Mouse (Mus musculus) neural tube, embryonic 12.5 days (tissue): Measurements from ENCODE around the gene Commd8. TPM values are rescaled to one million over a fixed set of nuclear protein-coding genes. Genes with fewer than 3 reads are reported as not detected.
"Not testable (repeated sequence)": the region's sequence is repeated elsewhere in the genome, so short reads cannot be mapped to it uniquely, and the experiment has no call there.

Experiments
- ATAC-seq: fragments of 200-750 bp; cut with Nextera tagmentation; 2 replicates; pipeline ENCODE4 v1.8.0; 2017; ENCODE audit warnings: low read depth, mild to moderate bottlenecking, moderate TSS enrichment, moderate library complexity; ENCODE audit not compliant: low FRiP score
- H3K27ac ChIP-seq: fragments of 300-500 bp; sonication (generic); 2 replicates; pipeline ENCODE4 v1.5.1; 2016
- H3K27me3 ChIP-seq: fragments of 300-500 bp; sonication (generic); replicated peaks from 2 replicates; pipeline ENCODE4 v1.6.1; 2016; ENCODE audit warnings: mild to moderate bottlenecking
- H3K36me3 ChIP-seq: fragments of 300-500 bp; sonication (generic); 2 replicates; pipeline ENCODE4 v1.6.1; 2016; ENCODE audit warnings: mild to moderate bottlenecking
- H3K4me1 ChIP-seq: fragments of 300-500 bp; sonication (generic); 2 replicates; pipeline ENCODE4 v1.6.1; 2016
- H3K4me2 ChIP-seq: fragments of 300-500 bp; sonication (generic); replicated peaks from 2 replicates; pipeline ENCODE4 v1.6.1; 2016; ENCODE audit warnings: mild to moderate bottlenecking
- H3K4me3 ChIP-seq: fragments of 300-500 bp; sonication (generic); 2 replicates; pipeline ENCODE4 v1.5.1; 2016
- H3K9ac ChIP-seq: fragments of 300-500 bp; sonication (generic); 2 replicates; pipeline ENCODE4 v1.6.1; 2016; ENCODE audit warnings: mild to moderate bottlenecking
- H3K9me3 ChIP-seq: fragments of 300-500 bp; sonication (generic); 2 replicates; pipeline ENCODE4 v1.6.1; 2016; ENCODE audit warnings: mild to moderate bottlenecking
- WGBS: fragments of 180-500 bp; shearing (Covaris S2); methylation state at CpG from one replicate; pipeline ENCODE4 v1.1.7; 2016; 5-methylcytosine and 5-hydroxymethylcytosine counted together
- polyA plus RNA-seq: library from polyadenylated mRNA; unstranded; fragments of >200 nt; fragmentation: Nextera tagmentation; extraction: Ambion mirVana; gene quantifications from 2 replicates; pipeline ENCODE4 v1.2.1, GENCODE M21; 2016

Gene Commd8
- polyA plus RNA-seq, 1 experiment from 2014 or later, result 158 TPM

DNA sequence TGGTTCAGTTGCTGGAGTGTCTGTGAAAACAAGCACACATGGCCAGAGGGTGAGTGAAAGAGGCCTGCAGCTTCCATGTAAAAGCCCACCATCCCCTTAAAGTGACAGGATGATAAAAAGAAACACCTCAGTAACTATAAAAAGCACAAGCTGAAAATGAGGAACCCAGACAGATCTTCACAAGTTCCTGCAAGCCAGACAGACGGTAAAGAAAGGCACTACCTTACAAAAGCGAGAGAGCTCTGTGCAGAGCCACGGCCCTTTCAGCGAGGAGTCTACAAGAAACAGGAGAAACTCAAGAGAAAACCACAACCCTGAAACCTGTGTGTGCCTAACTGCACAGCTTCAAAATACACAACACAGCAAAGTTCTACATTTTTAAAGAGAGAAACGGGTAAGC lies 5.1 kb downstream of the Commd8 start:
- Histone ChIP-seq H3K4me2 (no peak overlapping the region), H3K4me1 (peaks cover 12% of the 10 kb centered on the region), H3K9ac (no peak overlapping the region), H3K27ac (no peak overlapping the region), H3K9me3 (no peaks in the 10 kb centered on the region), H3K27me3 (no peaks in the 10 kb centered on the region), H3K36me3 (peaks cover 41% of the 10 kb centered on the region), H3K4me3 (no peak overlapping the region)
- no peak for ATAC-seq
- 85% methylated on average over 5 of the region's 5 CpGs for WGBS

DNA sequence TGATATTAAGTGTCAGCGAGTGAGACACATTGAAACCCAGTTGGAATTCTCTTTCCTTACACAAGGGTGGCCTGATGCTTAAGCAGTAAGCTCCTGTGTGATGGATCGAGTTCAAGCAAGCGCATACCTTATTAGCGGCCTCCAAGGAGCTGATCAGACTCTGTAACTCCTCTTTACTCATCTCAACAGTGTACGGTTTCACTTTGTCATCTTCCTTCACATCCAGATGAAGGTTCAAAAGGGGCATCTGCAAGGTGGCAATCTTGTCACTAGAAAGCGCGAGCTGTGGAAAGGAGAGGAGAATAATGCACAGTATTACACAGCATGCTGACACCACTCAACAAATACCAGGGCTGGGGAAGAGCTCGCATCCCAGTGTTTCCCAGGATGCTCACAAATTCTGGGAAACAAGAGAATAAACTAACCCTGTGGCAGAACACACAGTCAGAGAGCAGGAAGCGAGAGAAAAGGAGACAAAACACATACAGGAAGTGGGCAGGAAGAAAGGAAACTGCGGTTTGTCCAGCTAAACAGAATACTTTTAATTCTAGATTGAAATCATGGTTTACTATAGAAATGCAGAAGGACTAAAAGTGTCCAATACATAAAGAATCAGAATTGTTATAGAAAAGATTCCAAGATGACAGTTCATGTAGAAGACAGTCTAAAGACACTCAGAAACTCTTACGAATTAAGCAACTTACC lies 7.1 kb downstream of the Commd8 start:
- no peak overlapping the region for H3K4me2 ChIP-seq
- H3K27ac ChIP-seq, result no peak overlapping the region
- no peaks in the 10 kb centered on the region for H3K27me3 ChIP-seq
- peaks cover 5% of the 10 kb centered on the region; the same call in 1 of the 2 replicates for H3K4me1 ChIP-seq
- no peak for ATAC-seq
- H3K9me3 ChIP-seq, result no peaks in the 10 kb centered on the region
- peaks cover 49% of the 10 kb centered on the region for H3K36me3 ChIP-seq
- H3K4me3 ChIP-seq, result no peak overlapping the region
- WGBS, result 91% methylated on average over 11 of the region's 11 CpGs
- H3K9ac ChIP-seq, result no peak overlapping the region

DNA sequence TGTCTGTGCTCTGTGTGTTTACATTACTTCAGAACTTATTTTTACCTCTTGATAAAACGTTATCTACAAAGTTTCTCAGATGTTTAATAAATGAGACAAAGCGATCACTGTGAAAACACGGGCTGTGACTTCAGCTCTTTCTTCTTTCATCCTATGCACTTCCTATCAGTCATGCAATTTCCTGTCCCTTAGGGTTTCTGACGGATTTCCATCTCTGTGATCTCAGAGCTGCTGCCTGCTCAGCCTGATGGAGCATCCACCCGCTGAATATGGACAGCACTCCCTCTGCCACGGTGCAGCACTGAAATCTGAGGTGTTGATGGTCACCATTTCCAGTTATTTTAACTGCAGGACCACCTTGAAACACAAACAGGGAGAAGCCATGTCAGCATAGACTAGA lies 8.5 kb downstream of the Commd8 start:
- Histone ChIP-seq H3K36me3 (peaks cover 52% of the 10 kb centered on the region), H3K9me3 (no peaks in the 10 kb centered on the region), H3K27me3 (no peaks in the 10 kb centered on the region), H3K9ac (no peak overlapping the region), H3K4me1 (peaks cover 4% of the 10 kb centered on the region; the same call in 1 of the 2 replicates), H3K27ac (no peak overlapping the region), H3K4me2 (no peak overlapping the region), H3K4me3 (no peak overlapping the region)
- ATAC-seq, result no peak
- 87% methylated on average over 6 of the region's 6 CpGs for WGBS

DNA sequence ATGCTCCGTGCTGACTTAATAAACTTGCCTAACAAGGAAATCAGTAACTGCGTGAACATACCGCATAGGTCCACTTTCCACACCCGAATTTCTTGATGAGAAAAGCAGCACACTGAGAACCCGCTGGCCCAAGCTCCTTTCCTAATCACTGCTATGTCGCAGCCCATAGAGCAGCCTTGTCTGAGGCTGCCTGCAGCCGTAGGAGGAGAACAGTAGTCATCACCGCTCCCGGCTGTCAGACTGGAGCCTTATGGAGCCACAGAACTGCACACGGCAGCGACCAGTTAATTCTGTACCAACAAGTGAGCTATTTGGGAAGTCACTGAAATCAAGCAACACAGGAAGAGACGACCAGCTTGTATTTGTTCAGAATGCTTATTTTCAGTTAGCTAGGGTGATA lies 9.3 kb downstream of the Commd8 start:
- Histone ChIP-seq H3K27ac (no peak overlapping the region), H3K4me3 (no peak overlapping the region), H3K27me3 (no peaks in the 10 kb centered on the region), H3K4me2 (no peak overlapping the region), H3K9ac (no peak overlapping the region), H3K9me3 (no peaks in the 10 kb centered on the region), H3K4me1 (no peaks in the 10 kb centered on the region), H3K36me3 (peaks cover 52% of the 10 kb centered on the region)
- ATAC-seq, result no peak
- WGBS, result 96% methylated on average over 12 of the region's 12 CpGs

DNA sequence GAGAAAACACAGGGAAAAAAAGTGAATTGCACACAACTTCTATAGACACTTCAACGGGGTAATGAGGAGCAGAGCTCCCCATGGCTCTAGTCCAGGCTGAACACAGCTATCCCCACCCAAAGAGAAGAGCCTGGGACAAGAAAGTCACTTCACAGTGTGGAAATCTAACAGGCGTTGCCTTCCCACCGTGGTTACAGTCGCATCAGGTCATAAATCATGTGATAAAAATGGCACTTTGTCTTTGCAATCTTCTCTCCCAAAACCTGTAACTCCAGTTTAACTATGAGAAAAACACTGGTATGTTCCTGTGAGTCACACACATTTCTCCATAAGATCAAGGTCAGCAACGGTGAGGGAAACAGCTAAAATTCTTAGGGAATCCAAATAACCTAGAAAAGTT lies 11.4 kb downstream of the Commd8 start:
- no peak for ATAC-seq
- peaks cover 40% of the 10 kb centered on the region for H3K36me3 ChIP-seq
- no peak overlapping the region for H3K27ac ChIP-seq
- H3K9me3 ChIP-seq, result no peaks in the 10 kb centered on the region
- H3K9ac ChIP-seq, result no peak overlapping the region
- H3K4me3 ChIP-seq, result no peak overlapping the region
- no peak overlapping the region for H3K4me2 ChIP-seq
- no peaks in the 10 kb centered on the region for H3K4me1 ChIP-seq
- H3K27me3 ChIP-seq, result no peaks in the 10 kb centered on the region
- 87% methylated on average over 5 of the region's 5 CpGs for WGBS

DNA sequence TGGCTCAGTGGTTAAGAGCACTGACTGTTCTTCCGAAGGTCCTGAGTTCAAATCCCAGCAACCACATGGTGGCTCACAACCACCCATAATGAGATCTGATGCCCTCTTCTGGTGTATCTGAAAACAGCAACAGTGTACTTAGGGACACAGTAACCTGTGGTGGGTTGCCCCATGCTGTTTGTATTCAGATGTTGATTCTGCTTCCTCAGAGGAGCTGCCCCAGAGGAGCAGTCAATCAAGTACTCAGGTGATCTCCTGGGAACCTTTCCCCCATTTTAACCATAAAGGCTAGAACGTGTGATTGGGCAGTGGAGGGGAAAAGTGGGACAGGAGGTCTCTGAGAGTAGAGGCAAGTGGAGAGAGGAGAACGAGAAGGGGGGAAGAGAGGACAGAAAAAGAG lies 12.3 kb downstream of the Commd8 start:
- H3K36me3 ChIP-seq, result peaks cover 33% of the 10 kb centered on the region
- H3K27me3 ChIP-seq, H3K4me3 ChIP-seq, H3K27ac ChIP-seq, H3K9me3 ChIP-seq, ATAC-seq, H3K4me2 ChIP-seq, H3K9ac ChIP-seq, H3K4me1 ChIP-seq: not testable (repeated sequence)
- 70% methylated on average over 3 of the region's 3 CpGs for WGBS

DNA sequence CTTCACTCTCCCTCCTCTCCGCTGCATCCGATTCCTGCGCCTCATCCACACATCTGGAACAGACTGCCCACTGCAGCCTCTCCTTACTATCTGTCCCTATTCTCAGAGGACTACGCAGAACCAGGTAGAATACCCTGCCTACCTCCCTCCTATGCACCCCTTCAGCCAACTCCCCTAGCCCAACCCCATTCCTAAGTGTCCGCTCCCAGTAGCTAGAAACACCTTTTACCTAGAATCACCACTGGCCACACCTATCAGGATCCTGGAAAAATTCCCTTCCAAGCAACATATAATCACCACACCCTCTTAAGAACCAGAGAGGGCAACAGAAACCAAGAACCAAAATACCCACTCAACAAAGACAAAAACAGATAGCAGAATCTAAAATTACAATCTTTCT lies 17.1 kb downstream of the Commd8 start:
- no peaks in the 10 kb centered on the region for H3K9me3 ChIP-seq
- H3K27ac ChIP-seq, result no peak overlapping the region
- ATAC-seq, result no peak
- peaks cover 3% of the 10 kb centered on the region; the same call in 1 of the 2 replicates for H3K36me3 ChIP-seq
- H3K4me2 ChIP-seq, result no peak overlapping the region
- no peaks in the 10 kb centered on the region for H3K4me1 ChIP-seq
- no peaks in the 10 kb centered on the region for H3K27me3 ChIP-seq
- 94% methylated on average over 5 of the region's 5 CpGs for WGBS
- no peak overlapping the region for H3K9ac ChIP-seq
- no peak overlapping the region for H3K4me3 ChIP-seq

DNA sequence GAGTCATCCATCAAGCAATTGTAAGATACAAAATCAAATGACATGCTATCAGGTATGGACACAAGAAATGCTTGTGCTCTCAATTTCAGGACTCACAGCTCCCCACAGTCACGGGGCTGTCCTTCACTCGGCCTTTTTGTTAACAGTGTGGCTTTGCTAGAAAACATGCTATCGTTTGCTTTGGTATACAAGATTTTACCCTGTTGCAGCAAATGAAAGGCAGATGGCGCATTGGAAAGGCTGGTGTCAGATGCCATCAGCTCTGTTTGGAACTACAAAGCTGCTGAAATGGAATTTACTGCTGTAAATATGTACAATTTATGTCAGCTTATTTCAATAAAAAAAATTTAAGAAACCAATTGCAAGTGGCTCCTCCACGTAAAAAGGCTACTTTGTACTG lies 19.3 kb downstream of the Commd8 start:
- ATAC-seq, result no peak
- Histone ChIP-seq H3K9ac (no peak overlapping the region), H3K4me2 (no peak overlapping the region), H3K4me3 (no peak overlapping the region), H3K36me3 (no peaks in the 10 kb centered on the region), H3K9me3 (no peaks in the 10 kb centered on the region), H3K4me1 (no peaks in the 10 kb centered on the region), H3K27me3 (no peaks in the 10 kb centered on the region), H3K27ac (no peak overlapping the region)
- WGBS, result 64% methylated on average over 5 of the region's 5 CpGs

DNA sequence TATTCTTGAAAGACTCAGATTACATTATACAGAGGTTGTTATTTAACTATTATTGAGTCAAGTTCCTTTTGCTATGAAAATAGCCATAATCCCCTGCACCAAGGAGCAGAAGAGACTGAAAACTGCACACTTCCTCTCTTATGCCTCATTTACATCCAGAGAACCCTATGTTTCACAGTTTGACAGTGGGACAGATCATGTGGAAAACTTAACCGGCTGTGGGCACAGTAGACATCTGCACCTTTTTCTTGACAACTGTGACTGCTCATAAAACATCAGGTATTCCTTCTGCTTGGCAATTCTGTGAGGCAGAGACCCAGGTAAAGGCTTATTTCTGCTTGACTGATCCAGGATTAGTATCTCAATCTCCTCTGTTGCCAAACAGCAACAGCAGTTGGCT lies 28.4 kb downstream of the Commd8 start:
- 73% methylated on average over 1 of the region's 1 CpGs for WGBS
- no peaks in the 10 kb centered on the region for H3K4me1 ChIP-seq
- no peaks in the 10 kb centered on the region for H3K27me3 ChIP-seq
- no peak overlapping the region for H3K4me2 ChIP-seq
- no peak overlapping the region for H3K4me3 ChIP-seq
- no peak for ATAC-seq
- H3K36me3 ChIP-seq, result no peaks in the 10 kb centered on the region
- H3K27ac ChIP-seq, result no peak overlapping the region
- no peak overlapping the region for H3K9ac ChIP-seq
- no peaks in the 10 kb centered on the region for H3K9me3 ChIP-seq

DNA sequence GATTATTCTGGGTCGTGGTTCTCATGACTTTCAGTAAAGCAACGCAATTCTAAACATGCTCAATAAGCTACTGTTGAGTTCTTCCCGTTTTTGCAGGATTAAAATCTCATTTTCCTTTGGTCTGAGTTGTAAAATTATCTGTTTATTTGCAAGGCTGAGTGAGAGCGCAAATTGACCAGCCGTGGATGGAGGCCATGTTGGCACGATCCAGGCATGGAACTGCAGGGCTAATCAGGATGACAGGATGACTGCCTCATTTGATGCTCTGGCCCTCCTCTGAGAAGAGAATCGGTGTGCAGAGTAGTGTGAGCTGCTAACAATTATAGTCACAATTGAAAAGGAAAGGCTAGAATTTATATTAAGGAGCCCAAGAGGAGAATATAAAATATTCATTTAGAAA lies 29.7 kb downstream of the Commd8 start:
- Histone ChIP-seq H3K27me3 (no peaks in the 10 kb centered on the region), H3K27ac (no peak overlapping the region), H3K9me3 (no peaks in the 10 kb centered on the region), H3K4me1 (no peaks in the 10 kb centered on the region), H3K4me2 (no peak overlapping the region), H3K9ac (no peak overlapping the region), H3K36me3 (no peaks in the 10 kb centered on the region), H3K4me3 (no peak overlapping the region)
- ATAC-seq, result no peak
- WGBS, result 88% methylated on average over 7 of the region's 7 CpGs

DNA sequence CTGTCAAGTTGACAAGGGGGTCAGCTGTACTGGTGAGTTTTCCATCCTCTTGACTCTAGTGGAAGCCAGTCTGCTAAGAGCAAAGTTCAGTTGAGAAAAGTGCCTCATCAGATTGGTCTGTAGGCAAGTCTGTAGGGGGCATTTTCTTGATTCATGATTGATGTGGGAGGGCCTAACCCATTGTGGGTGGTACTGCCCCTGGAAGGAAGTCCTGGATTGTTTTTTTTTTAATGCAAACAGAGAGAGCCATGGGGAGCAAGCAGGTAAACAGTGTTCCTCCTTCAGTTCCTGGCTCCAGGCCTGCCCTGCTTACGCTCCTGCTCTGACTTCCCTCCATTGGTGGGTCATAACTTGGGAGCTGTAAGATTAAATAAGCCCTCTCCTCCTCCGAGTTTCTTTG lies 34.1 kb downstream of the Commd8 start:
- no peak overlapping the region for H3K27ac ChIP-seq
- no peak overlapping the region for H3K4me2 ChIP-seq
- WGBS, result 66% methylated on average over 2 of the region's 2 CpGs
- ATAC-seq, result no peak
- no peaks in the 10 kb centered on the region for H3K9me3 ChIP-seq
- H3K9ac ChIP-seq, result no peak overlapping the region
- H3K27me3 ChIP-seq, result no peaks in the 10 kb centered on the region
- no peaks in the 10 kb centered on the region for H3K4me1 ChIP-seq
- H3K4me3 ChIP-seq, result no peak overlapping the region
- no peaks in the 10 kb centered on the region for H3K36me3 ChIP-seq

DNA sequence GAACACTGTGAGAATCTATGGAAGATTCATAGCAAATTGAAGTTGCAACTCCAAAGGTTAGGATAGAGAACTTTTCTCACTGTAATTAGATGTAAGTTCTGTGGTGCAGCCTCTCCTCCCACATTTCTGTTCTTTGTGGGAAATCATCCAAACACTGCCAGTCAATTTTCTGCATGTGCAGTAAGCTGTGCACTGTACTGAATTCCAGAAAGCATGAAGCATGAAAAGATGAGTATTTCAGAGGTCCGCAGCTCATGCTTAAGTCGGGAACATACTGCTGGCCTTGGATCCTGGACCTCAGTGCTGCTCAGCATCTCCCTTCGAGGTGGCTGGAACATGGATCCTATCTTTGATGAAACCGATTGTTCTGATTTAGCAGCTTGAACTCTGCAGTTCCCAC lies 41.3 kb downstream of the Commd8 start:
- H3K27ac ChIP-seq, result no peak overlapping the region
- 86% methylated on average over 4 of the region's 4 CpGs for WGBS
- H3K36me3 ChIP-seq, result no peaks in the 10 kb centered on the region
- no peak for ATAC-seq
- no peaks in the 10 kb centered on the region for H3K27me3 ChIP-seq
- H3K4me2 ChIP-seq, result no peak overlapping the region
- H3K4me1 ChIP-seq, result no peaks in the 10 kb centered on the region
- H3K9me3 ChIP-seq, result no peaks in the 10 kb centered on the region
- no peak overlapping the region for H3K9ac ChIP-seq
- no peak overlapping the region for H3K4me3 ChIP-seq

DNA sequence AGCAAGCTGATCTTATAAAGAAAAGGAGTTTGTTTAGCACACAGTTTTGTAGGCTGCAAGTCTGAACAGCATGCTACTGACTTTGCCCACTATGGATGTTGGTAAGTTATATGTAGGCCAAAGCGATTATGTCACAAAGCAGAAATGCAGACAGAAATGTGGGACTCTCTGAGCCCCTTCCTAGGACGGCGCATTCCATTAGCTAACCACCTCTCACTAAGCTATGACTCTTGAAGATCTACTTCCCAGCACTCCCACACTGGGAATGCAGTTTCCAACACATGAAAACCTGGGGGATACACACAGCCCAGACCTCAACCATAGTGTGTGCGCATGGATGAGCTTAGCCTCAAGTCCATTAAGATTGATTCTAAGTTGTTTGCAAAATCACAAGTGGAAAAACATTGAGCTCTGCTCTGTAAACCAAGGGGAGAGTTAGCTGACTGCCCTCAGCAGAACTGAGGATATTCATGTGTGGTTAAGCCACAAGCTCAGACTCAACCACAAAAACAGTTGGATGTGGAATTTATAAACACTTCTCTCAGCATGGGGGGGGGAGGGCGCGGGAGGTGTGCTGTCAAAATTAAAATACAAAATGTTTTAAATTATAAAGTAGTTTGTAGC lies 45.5 kb downstream of the Commd8 start:
- 90% methylated on average over 6 of the region's 6 CpGs for WGBS
- ATAC-seq, result no peak
- H3K9ac ChIP-seq, result no peak overlapping the region

More for the DNA sequence above, 45.5 kb downstream of the Commd8 start:
- Histone ChIP-seq H3K4me2 (no peak overlapping the region), H3K27ac (no peak overlapping the region), H3K9me3 (no peaks in the 10 kb centered on the region), H3K27me3 (no peaks in the 10 kb centered on the region), H3K36me3 (no peaks in the 10 kb centered on the region), H3K4me1 (no peaks in the 10 kb centered on the region), H3K4me3 (no peak overlapping the region)
